Mouse (Mus musculus) lung, embryonic 16.5 days (tissue): ENCODE measurements around the gene Egfem1. TPM values are rescaled to one million over a fixed set of nuclear protein-coding genes. Genes with fewer than 3 reads are reported as not detected.

ENCODE experiments used
- ATAC-seq: fragments of 200-750 bp; cut with Nextera tagmentation; 2 replicates; pipeline ENCODE4 v1.8.0; 2017; ENCODE audit warnings: low read depth, mild to moderate bottlenecking, moderate library complexity
- H3K27ac ChIP-seq: fragments of 300-500 bp; sonication (generic); 2 replicates; pipeline ENCODE4 v1.5.1; 2014; ENCODE audit warnings: mild to moderate bottlenecking, control low read depth, low read length
- H3K27me3 ChIP-seq: fragments of 300-500 bp; sonication (generic); 2 replicates; pipeline ENCODE4 v1.6.1; 2014; ENCODE audit warnings: low read depth, low read length, mixed read lengths; ENCODE audit not compliant: control insufficient read depth, insufficient read depth
- H3K36me3 ChIP-seq: fragments of 300-500 bp; sonication (generic); 2 replicates; pipeline ENCODE4 v1.6.1; 2014; ENCODE audit warnings: low read length; ENCODE audit not compliant: control insufficient read depth, insufficient read depth
- H3K4me1 ChIP-seq: fragments of 300-500 bp; sonication (generic); replicated peaks from 2 replicates; pipeline ENCODE4 v1.6.1; 2014; ENCODE audit warnings: low read length, mixed read lengths; ENCODE audit not compliant: control insufficient read depth, insufficient read depth
- H3K4me2 ChIP-seq: fragments of 300-500 bp; sonication (generic); 2 replicates; pipeline ENCODE4 v1.6.1; 2014; ENCODE audit warnings: low read depth, low read length, control low read depth
- H3K4me3 ChIP-seq: fragments of 300-500 bp; sonication (generic); 2 replicates; pipeline ENCODE4 v1.5.1; 2014; ENCODE audit warnings: mild to moderate bottlenecking, low read length, control low read depth
- H3K9ac ChIP-seq: fragments of 300-500 bp; sonication (generic); 2 replicates; pipeline ENCODE4 v1.6.1; 2014; ENCODE audit warnings: low read length, control low read depth
- H3K9me3 ChIP-seq: fragments of 300-500 bp; sonication (generic); 2 replicates; pipeline ENCODE4 v1.6.1; 2016; ENCODE audit warnings: low read length; ENCODE audit not compliant: control insufficient read depth
- WGBS: fragments of 180-500 bp; shearing (Covaris S2); extraction: QIAGEN DNeasy Blood & Tissue Kit; methylation state at CpG from one replicate; pipeline ENCODE4 v1.1.7; 2014; 5-methylcytosine and 5-hydroxymethylcytosine counted together
- polyA plus RNA-seq: library from polyadenylated mRNA; unstranded; fragments of >200 nt; fragmentation: Nextera tagmentation; extraction: Ambion mirVana; gene quantifications from 2 replicates; pipeline ENCODE4 v1.2.1, GENCODE M21; 2015

The Egfem1 gene
- polyA plus RNA-seq, 1 experiment from 2014 or later = 18.5 TPM

DNA sequence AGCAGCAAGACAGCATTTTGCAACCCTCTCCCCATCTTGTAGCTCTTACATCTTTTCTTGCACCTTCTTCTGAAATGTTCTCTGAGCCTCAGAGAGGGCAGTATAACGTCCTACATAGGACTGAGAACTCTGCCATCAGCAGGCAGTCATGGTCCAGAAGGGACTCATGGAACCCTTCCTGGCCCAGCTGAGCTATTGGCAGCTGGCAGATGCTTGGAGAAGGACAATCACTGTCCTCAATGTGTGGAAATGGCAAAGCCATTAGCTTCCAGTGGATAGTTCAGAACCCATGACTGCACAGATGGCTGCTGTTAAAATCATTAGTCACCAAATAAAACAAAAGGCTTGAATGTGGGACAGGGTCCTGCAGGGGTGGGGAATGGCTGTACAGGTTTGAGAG, 35.6 kb downstream of the Egfem1 start:
- Histone ChIP-seq H3K27me3 (no peaks in the 10 kb centered on the region), H3K4me3 (no peak overlapping the region), H3K27ac (no peak overlapping the region), H3K9me3 (no peaks in the 10 kb centered on the region), H3K36me3 (no peaks in the 10 kb centered on the region), H3K4me1 (no peaks in the 10 kb centered on the region), H3K9ac (no peak overlapping the region), H3K4me2 (no peak overlapping the region)
- no peak for ATAC-seq
- 57% methylated on average over 1 of the region's 1 CpGs for WGBS

GRCm38 (mm10) chr3:29122556-29122955, 40.7 kb downstream of the Egfem1 start:
- H3K27me3 ChIP-seq = no peaks in the 10 kb centered on the region
- no peaks in the 10 kb centered on the region for H3K4me1 ChIP-seq
- no peak overlapping the region for H3K27ac ChIP-seq
- ATAC-seq = no peak
- WGBS = 38% methylated on average over 1 of the region's 1 CpGs
- no peak overlapping the region for H3K4me3 ChIP-seq
- H3K9ac ChIP-seq = no peak overlapping the region
- H3K36me3 ChIP-seq = no peaks in the 10 kb centered on the region
- no peaks in the 10 kb centered on the region for H3K9me3 ChIP-seq
- H3K4me2 ChIP-seq = no peak overlapping the region

- WGBS = 41% methylated on average over 2 of the region's 2 CpGs
- Histone ChIP-seq H3K4me2 (no peak overlapping the region), H3K4me3 (no peak overlapping the region), H3K4me1 (peaks cover 5% of the 10 kb centered on the region; the same call in 1 of the 2 replicates), H3K9me3 (no peaks in the 10 kb centered on the region), H3K36me3 (no peaks in the 10 kb centered on the region), H3K27me3 (no peaks in the 10 kb centered on the region), H3K27ac (peak overlapping the region; percentile 46), H3K9ac (no peak overlapping the region)
- ATAC-seq = peak; percentile 90
Observed at GRCm38 (mm10) chr3:29132054-29132931, 50.5 kb downstream of the Egfem1 start.

- Histone ChIP-seq H3K27ac (0 out of 2 replicates have a peak overlapping the region, but pooled peaks have one; percentile 27), H3K9ac (no peak overlapping the region; the same call in 1 of the 2 replicates), H3K27me3 (no peaks in the 10 kb centered on the region), H3K4me2 (peak overlapping the region; percentile 43), H3K36me3 (no peaks in the 10 kb centered on the region), H3K4me3 (peak overlapping the region; percentile 16; the same call in 1 of the 2 replicates), H3K9me3 (no peaks in the 10 kb centered on the region), H3K4me1 (peaks cover 5% of the 10 kb centered on the region; the same call in 1 of the 2 replicates)
- WGBS = 39% methylated on average over 11 of the region's 11 CpGs
- peak; percentile 57 for ATAC-seq
Observed at GRCm38 (mm10) chr3:29134509-29134908, 52.7 kb downstream of the Egfem1 start.

- Histone ChIP-seq H3K4me3 (no peak overlapping the region), H3K4me1 (peaks cover 5% of the 10 kb centered on the region; the same call in 1 of the 2 replicates), H3K9me3 (no peaks in the 10 kb centered on the region), H3K27me3 (no peaks in the 10 kb centered on the region), H3K36me3 (no peaks in the 10 kb centered on the region), H3K27ac (no peak overlapping the region), H3K9ac (no peak overlapping the region), H3K4me2 (0 out of 2 replicates have a peak overlapping the region, but pooled peaks have one; percentile 43)
- ATAC-seq = no peak
- 47% methylated on average over 9 of the region's 9 CpGs for WGBS
Observed at GRCm38 (mm10) chr3:29135176-29136064, 53.6 kb downstream of the Egfem1 start.

DNA sequence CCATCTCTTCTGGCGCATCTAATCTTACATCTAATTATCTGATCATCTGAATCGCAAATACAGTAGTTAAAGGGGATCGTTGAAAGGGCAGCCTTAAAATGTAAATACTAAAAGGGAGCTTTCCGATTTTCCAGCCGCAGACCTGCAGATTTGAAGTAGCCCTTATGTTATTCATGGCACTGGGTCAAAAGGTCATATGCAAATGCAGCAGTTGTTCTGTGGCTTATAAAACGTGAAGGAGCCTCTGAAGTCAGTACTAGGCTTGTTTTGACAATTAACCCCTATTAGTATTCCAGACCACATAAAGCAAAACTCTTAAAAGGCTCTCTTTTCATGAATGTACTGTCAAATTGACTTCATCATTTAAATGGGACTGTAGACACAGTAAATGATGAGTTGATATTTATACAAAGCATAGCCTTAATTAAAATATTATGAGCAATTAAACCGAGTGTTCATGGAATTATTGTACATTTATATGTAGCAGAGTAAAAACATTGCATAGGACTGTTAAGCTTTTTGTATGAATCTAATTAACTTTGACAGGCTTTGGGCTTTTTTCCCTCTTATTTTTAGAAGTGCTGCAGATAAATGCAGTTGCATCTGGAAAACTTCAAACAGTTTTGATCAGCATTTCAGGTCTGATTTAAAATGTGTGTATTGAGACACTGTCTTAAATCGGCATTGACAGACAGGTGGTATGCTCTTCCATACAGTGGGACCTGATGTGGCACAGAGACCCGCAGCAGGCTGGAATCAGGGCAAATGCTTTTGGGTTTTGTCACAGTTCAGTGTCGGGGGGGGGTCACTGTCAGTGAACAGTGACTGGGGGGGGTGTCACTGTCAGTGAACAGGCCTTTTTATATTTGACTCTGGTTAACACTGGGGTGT, 54.5 kb downstream of the Egfem1 start:
- WGBS = 20% methylated on average over 10 of the region's 10 CpGs
- no peak overlapping the region for H3K4me2 ChIP-seq
- H3K27ac ChIP-seq = no peak overlapping the region
- no peak overlapping the region for H3K9ac ChIP-seq
- H3K4me1 ChIP-seq = peaks cover 5% of the 10 kb centered on the region; the same call in 1 of the 2 replicates
- H3K9me3 ChIP-seq = no peaks in the 10 kb centered on the region
- ATAC-seq = no peak
- no peak overlapping the region for H3K4me3 ChIP-seq
- H3K27me3 ChIP-seq = no peaks in the 10 kb centered on the region
- H3K36me3 ChIP-seq = no peaks in the 10 kb centered on the region

DNA sequence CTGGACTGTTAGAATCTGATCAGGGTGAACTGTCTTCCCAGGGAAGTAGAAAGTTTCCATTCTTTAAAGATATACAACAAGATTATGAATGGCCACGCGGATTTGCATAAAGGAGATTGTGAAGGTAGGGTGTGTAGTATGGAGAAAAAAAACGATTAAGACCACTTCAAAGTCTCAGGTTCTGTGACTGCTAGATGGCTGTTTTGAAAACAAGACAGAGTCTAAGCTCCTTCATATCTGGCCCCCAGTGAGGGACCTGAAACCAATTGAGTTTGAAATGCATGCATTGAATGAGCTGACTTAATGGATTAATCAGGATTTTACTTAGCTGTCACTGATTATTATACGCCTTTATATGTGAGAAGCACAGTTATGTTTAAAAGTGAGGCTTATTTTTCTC, 86.6 kb downstream of the Egfem1 start:
- no peak overlapping the region for H3K4me3 ChIP-seq
- no peak overlapping the region for H3K4me2 ChIP-seq
- H3K9me3 ChIP-seq = no peaks in the 10 kb centered on the region
- WGBS = 72% methylated on average over 4 of the region's 4 CpGs
- no peak for ATAC-seq
- no peak overlapping the region for H3K27ac ChIP-seq
- no peak overlapping the region for H3K9ac ChIP-seq
- no peaks in the 10 kb centered on the region for H3K36me3 ChIP-seq
- no peaks in the 10 kb centered on the region for H3K27me3 ChIP-seq
- no peaks in the 10 kb centered on the region for H3K4me1 ChIP-seq

DNA sequence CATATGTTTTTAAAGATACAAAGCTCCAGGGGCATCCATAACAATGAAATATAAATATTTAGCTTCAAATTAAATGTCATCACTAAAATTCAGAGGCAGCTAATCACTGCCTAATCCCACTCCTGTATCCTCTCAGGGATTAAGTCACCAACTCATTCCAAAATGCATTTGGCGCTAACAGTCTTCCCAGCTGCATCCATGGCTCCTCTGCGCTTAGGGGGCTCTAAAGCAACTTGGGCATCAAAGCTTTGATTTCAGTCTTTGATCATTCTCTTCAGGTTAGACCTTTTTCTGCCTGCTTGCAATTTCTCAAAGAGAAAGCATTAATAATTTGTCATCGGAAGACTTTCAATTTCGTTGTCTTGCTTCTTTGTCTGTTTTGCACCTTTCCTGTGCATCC, 87.2 kb downstream of the Egfem1 start:
- H3K9me3 ChIP-seq = no peaks in the 10 kb centered on the region
- no peak overlapping the region for H3K4me2 ChIP-seq
- no peaks in the 10 kb centered on the region for H3K36me3 ChIP-seq
- no peaks in the 10 kb centered on the region for H3K27me3 ChIP-seq
- 77% methylated on average over 4 of the region's 4 CpGs for WGBS
- ATAC-seq = no peak
- H3K9ac ChIP-seq = no peak overlapping the region
- H3K27ac ChIP-seq = no peak overlapping the region
- no peaks in the 10 kb centered on the region for H3K4me1 ChIP-seq
- no peak overlapping the region for H3K4me3 ChIP-seq
